1 mouse cellular context compared by ENCODE assay signal in genomic region chr13:17836808-17837207, GRCm38 (mm10).
TF ChIP-seq lines count a peak whose summit lies in the region.

No protein-coding gene starts in this region.

TF ChIP-seq in MEL, 35 proteins besides CTCF, POLR2A, EP300 and RAD21 (continued from another document):
- TF ChIP-seq BHLHE40 (IDR thresholded peaks at IDR 0.05; ENCODE audit: borderline replicate concordance, low read depth, low read length) (no peak), NELFE (IDR thresholded peaks at IDR 0.05; ENCODE audit: low read depth, low read length) (no peak), MAZ (IDR thresholded peaks at IDR 0.05; ENCODE audit: low read depth, low read length) (no peak), MAX (IDR thresholded peaks at IDR 0.05; ENCODE audit: low read length) (peak; percentile 70), CHD2 (IDR thresholded peaks at IDR 0.05; ENCODE audit: low read length) (no peak), NRF1 (IDR thresholded peaks at IDR 0.05; ENCODE audit: insufficient read depth, low read depth, low read length, poor library complexity, severe bottlenecking) (no peak), ELF1 (IDR thresholded peaks at IDR 0.05; ENCODE audit: low read depth, low read length) (0 out of 2 replicates have a peak, but pooled peaks have one; percentile 10), MYB (IDR thresholded peaks at IDR 0.05; ENCODE audit: low read depth, low read length) (peak; percentile 37; the same call in 1 of the 2 replicates), SMC3 (IDR thresholded peaks at IDR 0.05; ENCODE audit: low read depth, low read length) (peak; percentile 18; the same call in 1 of the 2 replicates), MYC (IDR thresholded peaks at IDR 0.05; ENCODE audit: low read depth, low read length) (peak; percentile 86), MXI1 (IDR thresholded peaks at IDR 0.05; ENCODE audit: low read depth, low read length) (peak; percentile 63), MEF2A (IDR thresholded peaks at IDR 0.05; ENCODE audit: extremely low read depth, insufficient replicate concordance, low read depth, low read length, poor library complexity, severe bottlenecking) (no peak), GATA1 (IDR thresholded peaks at IDR 0.05; ENCODE audit: low read depth, low read length) (peak; percentile 86), TCF12 (IDR thresholded peaks at IDR 0.05; ENCODE audit: low read depth, low read length) (0 out of 2 replicates have a peak, but pooled peaks have one; percentile 49)
